Mouse (Mus musculus) bone marrow, adult 2 months (tissue): ENCODE measurements around the gene Fggy. TPM values are rescaled to one million over a fixed set of nuclear protein-coding genes. Genes with fewer than 3 reads are reported as not detected.

Experiments used
- H3K27ac ChIP-seq: fragments of 200-500 bp; 2 replicates; pipeline ENCODE4 v1.5.1; 2012; ENCODE audit warnings: low read depth, mild to moderate bottlenecking, control low read depth, inconsistent platforms, low read length; ENCODE audit not compliant: control insufficient read depth, poor library complexity, insufficient read depth
- H3K4me1 ChIP-seq: fragments of 200-500 bp; 2 replicates; pipeline ENCODE4 v1.6.1; 2011; ENCODE audit warnings: low read length; ENCODE audit not compliant: control insufficient read depth, insufficient read depth
- H3K4me3 ChIP-seq: fragments of 200-500 bp; replicated peaks from 2 replicates; pipeline ENCODE3; 2011; ENCODE audit warnings: mild to moderate bottlenecking, low read depth, low read length, control low read depth; ENCODE audit not compliant: control insufficient read depth
- CTCF ChIP-seq: fragments of 200-500 bp; IDR thresholded peaks from 2 replicates; pipeline ENCODE4 v1.5.1; 2011; ENCODE audit warnings: low read length, control low read depth; ENCODE audit not compliant: control insufficient read depth, insufficient read depth
- POLR2A ChIP-seq: fragments of 200-500 bp; IDR thresholded peaks from 2 replicates; pipeline ENCODE4 v1.6.1; 2011; ENCODE audit warnings: low read depth, mild to moderate bottlenecking, control low read depth, low read length, borderline replicate concordance; ENCODE audit not compliant: control insufficient read depth
- whole genome bisulfite sequencing: fragments of 180-500 bp; shearing (Covaris S2); methylation state at CpG from one replicate; pipeline ENCODE4 v1.1.7; 2018; 5-methylcytosine and 5-hydroxymethylcytosine counted together
- polyA plus RNA-seq: library from polyadenylated mRNA; stranded (reverse); fragments of >200 nt; gene quantifications from 2 replicates; pipeline ENCODE4 v1.2.4, GENCODE M21; 2011; ENCODE audit warnings: low replicate concordance; ENCODE audit not compliant: missing spikeins, insufficient read depth, insufficient read length

Fggy gene
- polyA plus RNA-seq, 1 experiment, result 6.5 TPM

- no peak for TF ChIP-seq POLR2A
- TF ChIP-seq CTCF, result no peak
- Histone ChIP-seq H3K4me3 (no peak overlapping the region), H3K27ac (no peak overlapping the region), H3K4me1 (no peaks in the 10 kb centered on the region)
- WGBS, result 73% methylated on average over 3 of the region's 3 CpGs
Observed at GRCm38 (mm10) chr4:95821906-95822579, 264.7 kb downstream of the Fggy start.

GRCm38 (mm10) chr4:95828164-95828563, 270.9 kb downstream of the Fggy start:
- H3K4me3 ChIP-seq, result no peak overlapping the region
- no peaks in the 10 kb centered on the region for H3K4me1 ChIP-seq
- WGBS, result 60% methylated on average over 4 of the region's 4 CpGs
- H3K27ac ChIP-seq, result no peak overlapping the region
- TF ChIP-seq POLR2A (no peak), CTCF (no peak)

- Histone ChIP-seq H3K4me1 (no peaks in the 10 kb centered on the region), H3K4me3 (no peak overlapping the region), H3K27ac (no peak overlapping the region)
- WGBS, result 89% methylated on average over 2 of the region's 2 CpGs
- TF ChIP-seq POLR2A (no peak), CTCF (no peak)
Observed at GRCm38 (mm10) chr4:95830320-95830719, 273.0 kb downstream of the Fggy start.

- H3K4me1 ChIP-seq, result peaks cover 2% of the 10 kb centered on the region
- TF ChIP-seq CTCF (no peak), POLR2A (no peak)
- 82% methylated on average over 1 of the region's 1 CpGs for WGBS
- no peak overlapping the region for H3K27ac ChIP-seq
- no peak overlapping the region for H3K4me3 ChIP-seq
Observed at GRCm38 (mm10) chr4:95839860-95840259, 282.6 kb downstream of the Fggy start.

GRCm38 (mm10) chr4:95840389-95841053, 283.2 kb downstream of the Fggy start:
- peaks cover 2% of the 10 kb centered on the region for H3K4me1 ChIP-seq
- H3K4me3 ChIP-seq, result no peak overlapping the region
- TF ChIP-seq POLR2A (no peak), CTCF (no peak)
- 81% methylated on average over 6 of the region's 6 CpGs for WGBS
- H3K27ac ChIP-seq, result no peak overlapping the region

- WGBS, result 28% methylated on average over 6 of the region's 6 CpGs
- Histone ChIP-seq H3K4me3 (no peak overlapping the region), H3K4me1 (peaks cover 4% of the 10 kb centered on the region), H3K27ac (no peak overlapping the region)
- TF ChIP-seq CTCF (no peak), POLR2A (no peak)
Observed at GRCm38 (mm10) chr4:95845981-95846617, 288.8 kb downstream of the Fggy start.

- peaks cover 4% of the 10 kb centered on the region for H3K4me1 ChIP-seq
- no peak overlapping the region for H3K27ac ChIP-seq
- TF ChIP-seq CTCF, result no peak
- no peak for TF ChIP-seq POLR2A
- no peak overlapping the region for H3K4me3 ChIP-seq
Observed at GRCm38 (mm10) chr4:95847219-95847618, 289.9 kb downstream of the Fggy start.

- peaks cover 4% of the 10 kb centered on the region for H3K4me1 ChIP-seq
- WGBS, result 80% methylated on average over 3 of the region's 3 CpGs
- TF ChIP-seq POLR2A, result no peak
- no peak for TF ChIP-seq CTCF
- H3K4me3 ChIP-seq, result no peak overlapping the region
- no peak overlapping the region for H3K27ac ChIP-seq
Observed at GRCm38 (mm10) chr4:95847664-95848063, 290.4 kb downstream of the Fggy start.

- peak overlapping the region; percentile 25; the same call in 1 of the 2 replicates for H3K27ac ChIP-seq
- H3K4me3 ChIP-seq, result no peak overlapping the region
- peaks cover 4% of the 10 kb centered on the region for H3K4me1 ChIP-seq
- TF ChIP-seq POLR2A, result no peak
- TF ChIP-seq CTCF, result no peak
- 31% methylated on average over 5 of the region's 5 CpGs for WGBS
Observed at GRCm38 (mm10) chr4:95849497-95849896, 292.2 kb downstream of the Fggy start.
